Mouse (Mus musculus) stomach, embryonic 15.5 days (tissue): ENCODE measurements around the gene Npas3. TPM values are rescaled to one million over a fixed set of nuclear protein-coding genes. Genes with fewer than 3 reads are reported as not detected.

Source experiments
- ATAC-seq: fragments of 200-750 bp; cut with Nextera tagmentation; 2 replicates; pipeline ENCODE4 v1.8.0; 2017; ENCODE audit warnings: low read depth, moderate number of reproducible peaks, moderate TSS enrichment; ENCODE audit not compliant: insufficient read depth, low FRiP score
- H3K27ac ChIP-seq: fragments of 300-500 bp; sonication (generic); 2 replicates; pipeline ENCODE4 v1.5.1; 2015; ENCODE audit warnings: mild to moderate bottlenecking, inconsistent platforms
- H3K27me3 ChIP-seq: fragments of 300-500 bp; sonication (generic); replicated peaks from 2 replicates; pipeline ENCODE4 v1.6.1; 2015; ENCODE audit warnings: inconsistent platforms
- H3K36me3 ChIP-seq: fragments of 300-500 bp; sonication (generic); 2 replicates; pipeline ENCODE4 v1.6.1; 2015; ENCODE audit warnings: inconsistent platforms
- H3K4me1 ChIP-seq: fragments of 300-500 bp; sonication (generic); 2 replicates; pipeline ENCODE4 v1.6.1; 2015; ENCODE audit warnings: inconsistent platforms
- H3K4me2 ChIP-seq: fragments of 300-500 bp; sonication (generic); 2 replicates; pipeline ENCODE4 v1.6.1; 2015; ENCODE audit warnings: mild to moderate bottlenecking, inconsistent platforms
- H3K4me3 ChIP-seq: fragments of 300-500 bp; sonication (generic); replicated peaks from 2 replicates; pipeline ENCODE4 v1.5.1; 2015; ENCODE audit warnings: inconsistent platforms
- H3K9ac ChIP-seq: fragments of 300-500 bp; sonication (generic); 2 replicates; pipeline ENCODE4 v1.6.1; 2015; ENCODE audit warnings: inconsistent platforms
- H3K9me3 ChIP-seq: fragments of 300-500 bp; sonication (generic); 2 replicates; pipeline ENCODE4 v1.6.1; 2016; ENCODE audit warnings: inconsistent platforms
- WGBS: fragments of 180-500 bp; shearing (Covaris S2); methylation state at CpG from one replicate; pipeline ENCODE4 v1.1.7; 2015; 5-methylcytosine and 5-hydroxymethylcytosine counted together
- polyA plus RNA-seq: library from polyadenylated mRNA; unstranded; fragments of >200 nt; fragmentation: Nextera tagmentation; extraction: Ambion mirVana; gene quantifications from 2 replicates; pipeline ENCODE4 v1.2.1, GENCODE M21; 2015

The Npas3 gene
- polyA plus RNA-seq, 1 experiment from 2014 or later: 3.0 TPM

DNA sequence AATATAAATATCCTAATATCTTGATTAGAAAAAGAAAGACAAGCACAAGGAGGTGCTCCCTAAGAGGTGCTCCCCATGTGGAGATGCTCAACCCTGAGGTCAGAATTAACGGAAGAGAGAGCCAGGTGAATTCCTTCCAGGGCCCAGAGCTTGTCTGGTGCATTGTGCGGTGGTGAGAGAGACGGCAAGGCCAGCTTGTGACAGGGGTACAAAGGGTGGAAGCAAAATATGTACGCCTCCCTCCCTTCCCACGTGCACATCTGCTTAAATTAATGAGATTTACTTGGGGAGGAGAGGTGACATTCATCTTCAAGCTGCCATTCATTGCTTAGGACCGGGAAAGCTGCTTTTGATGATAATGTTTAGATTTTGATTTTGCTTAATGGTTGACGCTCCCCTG lies 713.5 kb downstream of the Npas3 start:
- Histone ChIP-seq H3K4me3 (no peak overlapping the region), H3K4me1 (no peaks in the 10 kb centered on the region), H3K27ac (no peak overlapping the region), H3K9me3 (no peaks in the 10 kb centered on the region), H3K27me3 (no peaks in the 10 kb centered on the region), H3K9ac (no peak overlapping the region), H3K4me2 (no peak overlapping the region), H3K36me3 (no peaks in the 10 kb centered on the region)
- WGBS: 44% methylated on average over 7 of the region's 7 CpGs
- no peak for ATAC-seq

DNA sequence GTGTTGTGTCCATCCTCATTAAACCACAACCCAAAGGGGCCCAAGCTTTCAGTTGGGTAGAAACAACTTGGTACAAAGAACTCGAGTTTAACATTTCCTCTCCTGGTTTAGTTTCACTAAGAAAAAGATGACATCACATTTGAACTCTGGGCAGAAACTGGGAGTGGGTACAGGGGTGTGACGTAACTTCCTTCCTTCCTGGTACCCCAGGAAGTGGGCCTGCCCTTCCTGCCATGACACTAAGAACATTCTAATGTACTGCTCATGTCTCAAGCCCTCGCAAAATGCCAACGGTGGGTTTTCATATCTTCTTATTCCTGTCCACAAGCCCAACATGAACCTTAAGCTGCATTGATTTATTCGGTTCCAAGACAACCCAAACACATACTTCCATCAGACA lies 715.1 kb downstream of the Npas3 start:
- no peaks in the 10 kb centered on the region for H3K36me3 ChIP-seq
- H3K4me2 ChIP-seq: no peak overlapping the region
- H3K27me3 ChIP-seq: no peaks in the 10 kb centered on the region
- no peak for ATAC-seq
- WGBS: 75% methylated on average over 5 of the region's 5 CpGs
- no peak overlapping the region for H3K9ac ChIP-seq
- no peak overlapping the region for H3K4me3 ChIP-seq
- H3K4me1 ChIP-seq: no peaks in the 10 kb centered on the region
- no peak overlapping the region for H3K27ac ChIP-seq
- H3K9me3 ChIP-seq: no peaks in the 10 kb centered on the region

GRCm38 (mm10) chr12:53969378-53970174 lies 721.1 kb downstream of the Npas3 start:
- Histone ChIP-seq H3K4me2 (no peak overlapping the region), H3K9ac (no peak overlapping the region), H3K4me3 (no peak overlapping the region), H3K27me3 (no peaks in the 10 kb centered on the region), H3K36me3 (no peaks in the 10 kb centered on the region), H3K4me1 (no peaks in the 10 kb centered on the region), H3K9me3 (no peaks in the 10 kb centered on the region), H3K27ac (no peak overlapping the region)
- no peak for ATAC-seq
- 72% methylated on average over 10 of the region's 10 CpGs for WGBS

DNA sequence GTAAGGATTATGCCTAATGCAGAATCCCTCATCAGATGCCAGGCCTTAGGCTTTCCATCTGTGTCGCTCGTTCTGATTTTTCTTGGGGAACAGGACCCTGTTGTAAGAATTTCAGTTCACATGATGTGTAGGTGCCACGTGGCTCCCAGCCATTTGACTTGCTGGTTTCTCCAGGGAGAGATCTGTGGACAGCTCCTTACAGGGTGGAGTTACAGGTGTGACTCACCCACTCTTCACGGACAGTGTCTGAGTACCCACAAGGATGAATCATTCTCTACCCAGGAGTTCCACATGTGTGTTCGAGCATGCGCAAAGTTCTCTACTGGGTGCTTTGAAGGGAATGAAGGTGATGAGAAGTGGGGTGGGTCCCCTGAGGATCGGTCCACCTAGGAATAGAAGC lies 722.2 kb downstream of the Npas3 start:
- Histone ChIP-seq H3K9me3 (no peaks in the 10 kb centered on the region), H3K9ac (no peak overlapping the region), H3K4me1 (no peaks in the 10 kb centered on the region), H3K27me3 (no peaks in the 10 kb centered on the region), H3K4me2 (no peak overlapping the region), H3K27ac (no peak overlapping the region), H3K4me3 (no peak overlapping the region), H3K36me3 (no peaks in the 10 kb centered on the region)
- 87% methylated on average over 7 of the region's 7 CpGs for WGBS
- ATAC-seq: no peak

DNA sequence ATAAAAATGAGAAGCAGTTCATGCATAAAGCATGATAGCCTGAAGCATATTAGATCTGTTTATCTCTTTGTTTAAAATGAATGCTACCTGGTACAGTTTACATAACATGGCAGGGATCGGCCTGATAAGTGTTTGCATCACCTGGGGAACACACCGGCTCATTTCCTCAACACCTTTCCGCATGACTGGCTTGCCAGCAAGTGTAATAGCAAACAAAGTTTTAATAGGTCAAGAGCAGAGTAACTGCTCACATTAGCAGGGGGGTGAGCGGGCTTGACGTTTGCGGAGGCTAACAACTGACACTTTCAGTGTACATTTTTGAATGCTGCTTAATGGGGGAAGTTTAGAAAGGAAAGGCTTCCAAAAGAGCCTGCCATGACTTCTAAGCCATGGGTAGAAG lies 724.9 kb downstream of the Npas3 start:
- WGBS: 63% methylated on average over 6 of the region's 6 CpGs
- Histone ChIP-seq H3K27ac (no peak overlapping the region), H3K4me1 (no peaks in the 10 kb centered on the region), H3K4me2 (no peak overlapping the region), H3K27me3 (no peaks in the 10 kb centered on the region), H3K9ac (no peak overlapping the region), H3K9me3 (no peaks in the 10 kb centered on the region), H3K4me3 (no peak overlapping the region), H3K36me3 (no peaks in the 10 kb centered on the region)
- peak; percentile 31; the same call in 1 of the 2 replicates for ATAC-seq

- no peaks in the 10 kb centered on the region for H3K4me1 ChIP-seq
- no peak overlapping the region for H3K4me3 ChIP-seq
- H3K27ac ChIP-seq: no peak overlapping the region
- no peaks in the 10 kb centered on the region for H3K9me3 ChIP-seq
- H3K9ac ChIP-seq: no peak overlapping the region
- H3K4me2 ChIP-seq: no peak overlapping the region
- no peaks in the 10 kb centered on the region for H3K27me3 ChIP-seq
- H3K36me3 ChIP-seq: no peaks in the 10 kb centered on the region
- no peak for ATAC-seq
- WGBS: 71% methylated on average over 9 of the region's 9 CpGs
These were observed 733.4 kb downstream of the Npas3 start for GRCm38 (mm10) chr12:53981575-53982507.

- Histone ChIP-seq H3K27me3 (no peaks in the 10 kb centered on the region), H3K27ac (no peak overlapping the region), H3K4me1 (no peaks in the 10 kb centered on the region), H3K4me2 (no peak overlapping the region), H3K9ac (no peak overlapping the region), H3K4me3 (no peak overlapping the region), H3K9me3 (no peaks in the 10 kb centered on the region), H3K36me3 (no peaks in the 10 kb centered on the region)
- no peak for ATAC-seq
- WGBS: 79% methylated on average over 7 of the region's 7 CpGs
These were observed 735.5 kb downstream of the Npas3 start for GRCm38 (mm10) chr12:53983946-53984345.

- ATAC-seq: no peak
- H3K4me2 ChIP-seq: no peak overlapping the region
- no peak overlapping the region for H3K9ac ChIP-seq
- no peaks in the 10 kb centered on the region for H3K9me3 ChIP-seq
- no peak overlapping the region for H3K4me3 ChIP-seq
- H3K36me3 ChIP-seq: no peaks in the 10 kb centered on the region
- no peak overlapping the region for H3K27ac ChIP-seq
- H3K27me3 ChIP-seq: no peaks in the 10 kb centered on the region
- 83% methylated on average over 14 of the region's 14 CpGs for WGBS
- no peaks in the 10 kb centered on the region for H3K4me1 ChIP-seq
These were observed 737.7 kb downstream of the Npas3 start for GRCm38 (mm10) chr12:53985851-53986842.

- Histone ChIP-seq H3K27ac (no peak overlapping the region), H3K9ac (no peak overlapping the region), H3K36me3 (no peaks in the 10 kb centered on the region), H3K9me3 (no peaks in the 10 kb centered on the region), H3K4me3 (no peak overlapping the region), H3K4me2 (no peak overlapping the region), H3K27me3 (no peaks in the 10 kb centered on the region), H3K4me1 (no peaks in the 10 kb centered on the region)
- WGBS: 97% methylated on average over 6 of the region's 6 CpGs
- no peak for ATAC-seq
These were observed 743.9 kb downstream of the Npas3 start for GRCm38 (mm10) chr12:53992411-53992810.

GRCm38 (mm10) chr12:53995710-53996109 lies 747.2 kb downstream of the Npas3 start:
- no peak overlapping the region for H3K4me2 ChIP-seq
- H3K36me3 ChIP-seq: no peaks in the 10 kb centered on the region
- H3K4me3 ChIP-seq: no peak overlapping the region
- no peak overlapping the region for H3K9ac ChIP-seq
- H3K27ac ChIP-seq: no peak overlapping the region
- no peak for ATAC-seq
- no peaks in the 10 kb centered on the region for H3K27me3 ChIP-seq
- no peaks in the 10 kb centered on the region for H3K4me1 ChIP-seq
- 73% methylated on average over 5 of the region's 5 CpGs for WGBS
- H3K9me3 ChIP-seq: no peaks in the 10 kb centered on the region

DNA sequence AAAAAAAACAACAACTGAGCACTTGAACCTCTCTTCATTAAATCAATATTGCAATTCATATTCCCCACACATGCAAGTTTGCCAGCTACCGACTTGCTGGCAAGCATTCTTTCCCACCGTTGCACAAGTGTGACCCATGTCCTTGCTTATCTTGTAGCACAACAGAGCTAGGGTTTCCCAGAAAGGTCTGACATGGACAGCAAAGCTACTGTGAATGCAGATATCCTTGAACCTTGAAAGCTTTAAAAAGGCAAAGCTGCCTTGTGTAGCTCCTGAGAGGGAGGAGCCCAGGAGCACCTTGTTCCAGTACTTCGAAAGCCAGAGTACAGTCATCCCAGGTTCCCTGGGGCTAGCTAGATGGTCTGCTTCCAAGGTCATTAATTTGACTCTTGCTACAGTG lies 748.7 kb downstream of the Npas3 start:
- H3K9ac ChIP-seq: no peak overlapping the region
- no peaks in the 10 kb centered on the region for H3K9me3 ChIP-seq
- no peak overlapping the region for H3K4me2 ChIP-seq
- no peaks in the 10 kb centered on the region for H3K27me3 ChIP-seq
- H3K36me3 ChIP-seq: no peaks in the 10 kb centered on the region
- no peaks in the 10 kb centered on the region for H3K4me1 ChIP-seq
- no peak overlapping the region for H3K4me3 ChIP-seq
- H3K27ac ChIP-seq: no peak overlapping the region
- WGBS: 80% methylated on average over 3 of the region's 3 CpGs
- no peak for ATAC-seq
